Mouse (Mus musculus): ENCODE results near the gene Bloc1s4. TPM values are rescaled to one million over a fixed set of nuclear protein-coding genes. Genes with fewer than 3 reads are reported as not detected.
A peak's percentile ranks its signal among the peaks of the same experiment; 100 is the strongest.

Gene Bloc1s4
- polyA plus RNA-seq, 1 experiment: 3.5 TPM

DNA sequence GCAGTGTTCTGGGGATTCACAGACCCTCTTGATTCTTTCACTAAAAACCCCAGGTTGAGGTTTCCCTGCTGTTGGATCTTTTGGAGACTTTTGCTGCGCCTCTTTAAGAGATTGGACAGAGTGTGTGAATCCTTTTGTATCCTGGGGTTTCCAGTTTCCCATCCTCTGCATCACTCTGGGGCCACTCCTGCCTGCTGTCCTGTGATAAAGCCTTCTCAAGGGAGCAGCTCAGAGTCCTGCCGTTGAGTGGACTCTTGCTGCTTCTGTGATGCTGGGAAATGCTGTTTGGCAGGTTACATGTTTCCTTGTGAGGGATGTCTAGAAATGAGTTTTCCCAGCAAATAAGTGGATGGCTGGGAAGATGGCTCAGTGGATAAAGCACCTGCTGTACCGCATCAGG, 15.0 kb downstream of the Bloc1s4 start:
- H3K4me1 ChIP-seq (ENCODE audit: control insufficient read depth): peaks cover 98% of the 10 kb centered on the region
- H3K36me3 ChIP-seq (ENCODE audit: control insufficient read depth): peaks cover 25% of the 10 kb centered on the region
- peaks cover 22% of the 10 kb centered on the region for H3K27me3 ChIP-seq (ENCODE audit: control insufficient read depth)
- H3K4me3 ChIP-seq (replicated peaks): peak overlapping the region; percentile 62
- TF ChIP-seq TAL1 (IDR thresholded peaks at IDR 0.05; ENCODE audit: low read length) (peak; percentile 81), GATA1 (IDR thresholded peaks at IDR 0.05; ENCODE audit: low read length) (peak; percentile 20; the same call in 1 of the 2 replicates)
- no peaks in the 10 kb centered on the region for H3K9me3 ChIP-seq (ENCODE audit: control insufficient read depth, low read length)

DNA sequence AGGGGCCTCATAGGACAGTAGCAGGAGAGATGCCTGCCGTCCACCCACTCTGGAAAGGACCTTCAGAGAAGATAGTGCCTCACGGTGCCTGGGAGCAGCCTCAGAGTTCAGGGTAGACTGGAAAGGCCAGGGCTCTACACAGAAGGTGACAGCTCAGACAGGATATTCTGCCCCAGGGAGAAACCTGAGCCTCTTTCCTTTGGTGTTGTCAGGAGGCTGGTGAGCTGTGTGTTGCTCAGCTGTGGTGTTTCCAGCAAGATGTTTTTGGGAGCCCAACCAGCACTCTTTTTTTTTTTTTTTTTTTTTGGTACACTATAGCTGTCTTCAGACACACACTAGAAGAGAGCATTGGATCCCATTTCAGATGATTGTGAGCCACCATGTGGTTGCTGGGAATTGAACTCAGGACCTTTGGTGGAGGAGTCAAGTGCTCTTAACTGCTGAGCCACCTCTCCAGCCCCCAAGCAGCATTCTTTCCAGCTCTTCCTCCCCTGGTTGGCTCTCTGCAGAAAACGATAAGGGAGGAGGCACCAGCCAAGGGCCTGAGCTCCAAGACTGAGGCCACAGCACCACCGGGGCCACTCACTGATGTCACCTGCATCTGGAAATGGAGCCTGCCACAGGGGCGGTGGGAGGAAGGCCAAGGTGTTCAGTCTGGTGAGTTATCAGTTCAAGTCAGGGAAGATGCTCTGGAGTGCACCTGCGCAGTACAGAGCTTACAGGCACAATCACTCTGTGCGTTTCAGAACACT, 16.4 kb downstream of the Bloc1s4 start:
- Histone ChIP-seq H3K36me3 (ENCODE audit: control insufficient read depth) (peaks cover 17% of the 10 kb centered on the region), H3K27me3 (ENCODE audit: control insufficient read depth) (peaks cover 31% of the 10 kb centered on the region), H3K9me3 (ENCODE audit: control insufficient read depth, low read length) (no peaks in the 10 kb centered on the region), H3K4me3 (replicated peaks) (peak overlapping the region; percentile 53), H3K4me1 (ENCODE audit: control insufficient read depth) (peaks cover 98% of the 10 kb centered on the region)
- TF ChIP-seq GATA1 (IDR thresholded peaks at IDR 0.05; ENCODE audit: low read length) (no peak), TAL1 (IDR thresholded peaks at IDR 0.05; ENCODE audit: low read length) (0 out of 3 replicates have a peak, but pooled peaks have one; percentile 31)

DNA sequence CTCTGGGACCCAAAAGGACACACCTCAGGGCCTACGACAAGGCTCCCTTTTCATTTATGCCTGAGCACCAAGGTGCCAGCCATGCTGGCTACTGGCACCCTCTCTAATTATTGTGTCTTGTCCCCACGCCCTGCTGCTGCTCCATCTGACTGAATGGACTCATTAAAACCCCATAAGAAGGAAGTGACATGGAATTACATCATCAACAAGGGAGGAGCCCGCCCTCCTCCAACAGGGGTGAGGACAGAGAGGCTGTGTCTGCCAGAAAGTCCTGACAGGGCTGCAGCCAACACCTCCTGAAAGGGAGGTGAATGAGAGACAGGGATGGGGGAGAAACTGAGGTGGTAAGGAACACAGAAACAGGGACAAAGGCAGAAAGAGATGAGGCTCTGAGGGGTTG, 17.8 kb downstream of the Bloc1s4 start:
- TF ChIP-seq GATA1 (IDR thresholded peaks at IDR 0.05; ENCODE audit: low read length): no peak
- TF ChIP-seq TAL1 (IDR thresholded peaks at IDR 0.05; ENCODE audit: low read length): no peak
- Histone ChIP-seq H3K9me3 (ENCODE audit: control insufficient read depth, low read length) (no peaks in the 10 kb centered on the region), H3K27me3 (ENCODE audit: control insufficient read depth) (peaks cover 34% of the 10 kb centered on the region), H3K4me1 (ENCODE audit: control insufficient read depth) (peaks cover 96% of the 10 kb centered on the region), H3K4me3 (replicated peaks) (no peak overlapping the region), H3K36me3 (ENCODE audit: control insufficient read depth) (peaks cover 17% of the 10 kb centered on the region)

DNA sequence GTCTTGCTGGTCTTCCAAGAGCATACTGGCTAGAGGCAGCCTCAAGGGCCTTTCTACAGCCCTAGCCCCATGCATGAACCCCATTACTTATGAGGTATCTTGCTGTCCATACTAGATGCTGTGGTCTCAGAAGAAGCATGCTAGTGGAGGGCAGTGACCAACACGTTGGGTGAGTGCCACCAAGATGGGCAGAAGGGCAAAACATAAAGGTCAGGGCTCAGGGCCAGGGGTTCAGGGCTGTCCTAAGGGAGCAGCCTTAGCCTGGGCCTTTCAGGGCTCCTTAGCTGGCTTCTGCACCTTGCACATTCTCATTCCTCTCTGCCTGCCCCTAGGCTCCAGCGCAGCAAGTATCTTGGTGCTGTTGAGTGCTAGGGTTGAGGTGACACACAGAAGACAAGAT, 18.5 kb downstream of the Bloc1s4 start:
- no peaks in the 10 kb centered on the region for H3K9me3 ChIP-seq (ENCODE audit: control insufficient read depth, low read length)
- no peak for TF ChIP-seq GATA1 (IDR thresholded peaks at IDR 0.05; ENCODE audit: low read length)
- TF ChIP-seq TAL1 (IDR thresholded peaks at IDR 0.05; ENCODE audit: low read length): no peak
- peaks cover 88% of the 10 kb centered on the region for H3K4me1 ChIP-seq (ENCODE audit: control insufficient read depth)
- H3K36me3 ChIP-seq (ENCODE audit: control insufficient read depth): peaks cover 11% of the 10 kb centered on the region
- no peak overlapping the region for H3K4me3 ChIP-seq (replicated peaks)
- H3K27me3 ChIP-seq (ENCODE audit: control insufficient read depth): peaks cover 29% of the 10 kb centered on the region

DNA sequence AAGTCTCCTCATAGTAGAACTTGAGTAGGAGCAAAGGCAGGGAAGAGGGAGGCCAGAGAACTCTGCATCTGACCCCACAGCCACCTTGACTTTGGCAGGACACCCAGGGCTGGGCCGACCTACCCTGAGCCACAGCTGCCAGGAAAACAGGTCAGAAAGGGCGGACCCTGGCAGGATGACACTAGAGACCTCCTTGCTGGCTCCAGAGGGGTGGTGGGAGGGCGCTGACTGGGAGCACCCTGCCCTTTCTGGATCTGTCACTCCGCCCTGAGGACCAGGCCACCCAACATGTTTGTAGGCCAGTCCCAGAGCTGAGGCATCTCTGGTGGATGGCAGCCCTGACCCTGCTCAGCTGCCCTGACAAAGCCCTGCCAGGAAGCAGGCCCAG, 19.4 kb downstream of the Bloc1s4 start:
- Histone ChIP-seq H3K4me1 (ENCODE audit: control insufficient read depth) (peaks cover 84% of the 10 kb centered on the region), H3K4me3 (replicated peaks) (no peak overlapping the region), H3K9me3 (ENCODE audit: control insufficient read depth, low read length) (no peaks in the 10 kb centered on the region), H3K36me3 (ENCODE audit: control insufficient read depth) (peaks cover 13% of the 10 kb centered on the region), H3K27me3 (ENCODE audit: control insufficient read depth) (peaks cover 31% of the 10 kb centered on the region)
- TF ChIP-seq GATA1 (IDR thresholded peaks at IDR 0.05; ENCODE audit: low read length): no peak

DNA sequence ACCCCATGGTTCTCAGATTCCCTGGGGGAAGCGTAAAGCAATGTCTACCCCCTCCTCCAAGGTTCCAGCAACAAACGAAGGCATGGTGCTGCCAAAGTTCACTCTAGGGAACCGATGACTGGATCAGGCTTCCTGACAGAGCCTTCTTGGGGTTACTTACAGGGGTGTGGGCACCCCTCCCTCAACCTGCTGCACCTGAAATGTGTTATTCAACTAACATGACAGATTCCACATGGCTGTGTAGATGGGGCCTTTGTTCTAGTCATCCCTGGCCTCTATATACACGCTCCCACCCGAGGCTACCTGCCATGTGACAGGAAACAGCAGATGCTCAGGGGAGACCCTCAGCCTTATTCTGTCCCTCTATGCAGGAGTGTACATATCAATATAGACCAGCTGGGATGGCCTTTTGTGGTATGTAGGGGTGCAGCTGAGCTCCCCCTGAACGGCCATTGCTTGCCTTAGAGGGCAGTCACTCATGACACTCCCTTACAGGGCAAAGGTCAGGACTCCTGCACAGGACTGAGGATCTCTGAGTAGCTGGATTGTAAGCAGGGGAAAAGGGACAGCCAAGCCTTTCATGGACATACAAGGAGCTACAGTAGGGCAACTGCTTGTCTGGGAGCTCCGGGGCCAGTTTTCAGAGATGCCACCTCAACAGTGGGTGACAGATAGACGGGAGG, 19.9 kb downstream of the Bloc1s4 start:
- Histone ChIP-seq H3K4me3 (replicated peaks) (no peak overlapping the region), H3K36me3 (ENCODE audit: control insufficient read depth) (peaks cover 15% of the 10 kb centered on the region), H3K9me3 (ENCODE audit: control insufficient read depth, low read length) (no peaks in the 10 kb centered on the region), H3K4me1 (ENCODE audit: control insufficient read depth) (peaks cover 84% of the 10 kb centered on the region), H3K27me3 (ENCODE audit: control insufficient read depth) (peaks cover 31% of the 10 kb centered on the region)
- TF ChIP-seq TAL1 (IDR thresholded peaks at IDR 0.05; ENCODE audit: low read length): no peak
- no peak for TF ChIP-seq GATA1 (IDR thresholded peaks at IDR 0.05; ENCODE audit: low read length)

DNA sequence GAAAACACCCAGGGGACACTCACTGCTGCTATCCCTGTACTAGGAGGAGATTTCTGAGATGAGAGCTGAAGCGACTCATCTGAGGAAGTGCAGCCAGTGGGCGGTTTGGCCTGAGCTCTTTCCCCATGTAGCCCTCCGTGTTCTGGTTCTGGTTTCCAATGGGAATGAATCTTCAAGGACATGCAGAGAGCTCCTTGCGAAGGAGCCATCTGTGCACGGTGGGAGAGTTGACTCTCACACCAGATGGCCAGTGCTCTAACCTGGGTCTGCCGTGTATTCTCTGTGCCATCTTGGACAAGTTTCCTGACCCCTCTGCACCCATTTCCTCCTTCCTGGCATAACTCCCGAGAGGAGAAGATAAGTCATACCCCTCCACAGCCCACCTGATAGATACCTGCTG, 20.7 kb downstream of the Bloc1s4 start:
- no peak for TF ChIP-seq GATA1 (IDR thresholded peaks at IDR 0.05; ENCODE audit: low read length)
- TF ChIP-seq TAL1 (IDR thresholded peaks at IDR 0.05; ENCODE audit: low read length): no peak
- Histone ChIP-seq H3K27me3 (ENCODE audit: control insufficient read depth) (peaks cover 31% of the 10 kb centered on the region), H3K9me3 (ENCODE audit: control insufficient read depth, low read length) (no peaks in the 10 kb centered on the region), H3K4me3 (replicated peaks) (no peak overlapping the region), H3K36me3 (ENCODE audit: control insufficient read depth) (peaks cover 15% of the 10 kb centered on the region), H3K4me1 (ENCODE audit: control insufficient read depth) (peaks cover 86% of the 10 kb centered on the region)

DNA sequence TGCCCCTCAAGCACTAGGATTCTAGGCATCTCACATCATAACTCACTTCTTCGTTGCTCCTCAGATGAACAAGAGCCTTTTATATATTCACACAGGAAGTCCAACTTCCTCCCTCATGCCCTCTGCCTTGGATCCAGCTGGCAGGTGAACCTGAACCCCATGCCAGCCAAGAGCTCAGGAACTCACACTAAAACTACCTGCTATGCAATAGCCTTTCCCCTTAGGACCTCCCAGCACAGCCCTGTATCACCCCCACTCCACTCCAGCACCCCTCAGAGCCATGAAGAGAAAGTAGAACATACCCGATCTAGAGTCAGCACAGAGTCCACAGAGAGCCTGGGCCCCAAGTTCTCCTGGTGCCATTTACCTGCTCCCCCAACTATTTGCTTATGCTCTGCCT, 21.3 kb downstream of the Bloc1s4 start:
- Histone ChIP-seq H3K4me1 (ENCODE audit: control insufficient read depth) (peaks cover 86% of the 10 kb centered on the region), H3K27me3 (ENCODE audit: control insufficient read depth) (peaks cover 31% of the 10 kb centered on the region), H3K4me3 (replicated peaks) (no peak overlapping the region), H3K36me3 (ENCODE audit: control insufficient read depth) (peaks cover 15% of the 10 kb centered on the region), H3K9me3 (ENCODE audit: control insufficient read depth, low read length) (no peaks in the 10 kb centered on the region)
- no peak for TF ChIP-seq GATA1 (IDR thresholded peaks at IDR 0.05; ENCODE audit: low read length)

DNA sequence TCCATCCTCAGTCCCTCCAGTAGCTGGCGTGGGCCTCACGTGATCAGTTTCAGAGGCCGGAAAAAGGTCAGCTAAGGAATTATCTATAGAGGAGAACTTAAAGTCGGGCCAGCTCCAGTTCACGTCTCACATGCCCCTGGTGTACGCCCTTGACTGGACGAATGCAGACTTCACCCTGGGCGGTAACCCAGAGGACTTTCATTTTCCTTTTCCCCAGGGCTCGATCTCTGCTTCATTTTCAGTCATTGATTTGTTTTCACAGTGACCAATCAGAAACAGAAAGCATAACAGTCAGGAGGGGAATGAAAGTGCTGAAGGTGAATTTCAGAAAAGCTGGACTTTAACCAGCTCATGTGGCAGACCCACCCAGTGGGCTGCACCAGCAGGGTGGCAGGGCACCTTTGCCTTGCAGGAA, 22.1 kb downstream of the Bloc1s4 start:
- peaks cover 30% of the 10 kb centered on the region for H3K27me3 ChIP-seq (ENCODE audit: control insufficient read depth)
- peaks cover 85% of the 10 kb centered on the region for H3K4me1 ChIP-seq (ENCODE audit: control insufficient read depth)
- H3K9me3 ChIP-seq (ENCODE audit: control insufficient read depth, low read length): no peaks in the 10 kb centered on the region
- H3K4me3 ChIP-seq (replicated peaks): no peak overlapping the region
- peaks cover 14% of the 10 kb centered on the region for H3K36me3 ChIP-seq (ENCODE audit: control insufficient read depth)
- TF ChIP-seq TAL1 (IDR thresholded peaks at IDR 0.05; ENCODE audit: low read length): no peak
- TF ChIP-seq GATA1 (IDR thresholded peaks at IDR 0.05; ENCODE audit: low read length): no peak

Measured in erythroblast, embryonic 14.5 days (primary cell).